Mouse (Mus musculus): Measurements from ENCODE around the gene Shc3. TPM values are rescaled to one million over a fixed set of nuclear protein-coding genes. Genes with fewer than 3 reads are reported as not detected.

Shc3 gene
- polyA plus RNA-seq (2014; fragmentation: Illumina TruSeq; extraction: RNeasy Lipid Tissue Mini Kit (QIAGEN cat#74804); ENCODE audit: low read depth, low replicate concordance) = not detected

DNA sequence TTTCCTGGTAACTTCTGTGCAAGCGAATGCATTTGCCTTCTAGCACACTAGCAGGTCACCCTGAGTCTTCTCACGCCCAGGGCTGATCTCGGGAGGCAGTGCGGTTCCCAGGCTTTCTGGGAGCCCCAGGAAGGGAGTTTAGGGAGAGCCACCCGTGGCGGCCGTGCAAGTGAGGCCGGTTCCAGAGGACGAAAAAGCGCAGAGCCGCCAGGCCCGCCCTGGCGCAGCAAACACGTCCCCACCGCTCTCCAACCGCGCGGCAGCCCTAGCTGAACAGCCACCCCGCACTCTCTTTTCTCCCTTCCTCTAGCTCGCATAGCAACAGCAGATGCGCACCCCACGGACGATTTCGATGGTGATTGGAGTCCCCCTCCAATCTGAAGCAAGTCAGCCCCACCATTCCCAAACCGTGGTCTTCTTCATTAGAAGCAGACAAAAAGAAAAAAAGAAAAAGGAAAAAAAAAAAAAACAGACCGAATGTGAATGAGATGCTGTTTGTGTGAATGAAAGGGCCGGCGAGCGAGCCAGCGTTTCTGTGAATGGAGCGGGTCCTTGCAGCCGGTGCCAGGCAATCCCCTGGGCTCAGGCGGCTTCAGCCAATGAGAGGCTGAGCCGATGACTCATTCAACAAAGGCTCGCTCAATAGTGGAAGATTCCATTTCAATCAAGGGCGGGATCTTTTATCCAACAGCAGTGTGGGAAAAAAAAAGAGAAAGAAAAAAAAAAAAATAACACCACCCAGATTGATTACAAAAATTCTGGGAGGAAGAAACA, at the start of gene Shc3:
TSS of gene Shc3 (minus strand) at position 509 of the 774 bp plus-strand sequence.

DNA sequence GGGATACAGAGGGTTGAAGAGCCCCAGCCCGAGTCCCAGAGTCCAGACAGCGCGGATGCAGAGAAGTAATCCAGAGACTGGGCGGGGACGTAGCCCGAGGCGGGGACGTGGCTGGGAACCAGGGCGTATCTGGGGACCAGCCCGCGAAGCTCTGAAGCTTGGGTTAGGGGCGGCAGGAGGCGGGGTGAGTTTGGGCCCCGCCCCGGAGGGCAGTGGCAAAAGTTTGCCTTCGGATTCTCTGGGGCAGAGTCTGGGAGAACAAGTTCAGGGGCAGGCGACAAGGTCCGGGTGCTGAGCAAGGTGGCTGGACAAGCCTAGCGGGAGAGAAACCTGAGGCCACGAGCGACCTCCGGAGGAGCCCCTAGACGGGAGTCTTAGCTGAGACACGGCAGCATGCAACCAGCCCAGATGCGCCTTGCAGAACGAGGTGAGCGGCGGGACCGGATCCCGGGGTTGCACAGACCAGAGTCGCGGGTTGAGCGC, 160.7 kb downstream of the Shc3 start, which contains the start of gene S1pr3:
TSS of gene S1pr3 (plus strand) at position 121 of the 483 bp plus-strand sequence.

Other genes starting within 250 kb of the Shc3 start
- 5.4 TPM for gene S1pr3, start 160.8 kb downstream of the Shc3 start, polyA plus RNA-seq (2014; fragmentation: Illumina TruSeq; extraction: RNeasy Lipid Tissue Mini Kit (QIAGEN cat#74804); ENCODE audit: low read depth, low replicate concordance)
- gene Cks2, start 75.8 kb upstream of the Shc3 start, polyA plus RNA-seq (2014; fragmentation: Illumina TruSeq; extraction: RNeasy Lipid Tissue Mini Kit (QIAGEN cat#74804); ENCODE audit: low read depth, low replicate concordance) = 48.1 TPM
- 10.6 TPM for gene Secisbp2, start 82.3 kb upstream of the Shc3 start, polyA plus RNA-seq (2014; fragmentation: Illumina TruSeq; extraction: RNeasy Lipid Tissue Mini Kit (QIAGEN cat#74804); ENCODE audit: low read depth, low replicate concordance)
- gene Sema4d, start 224.3 kb upstream of the Shc3 start, polyA plus RNA-seq (2014; fragmentation: Illumina TruSeq; extraction: RNeasy Lipid Tissue Mini Kit (QIAGEN cat#74804); ENCODE audit: low read depth, low replicate concordance) = 2.2 TPM

Measured in adrenal gland, adult 10 weeks (tissue).